Mouse (Mus musculus) bone marrow macrophage, adult 2 months (primary cell): ENCODE data around the gene Nob1.

Experiments used
- CTCF ChIP-seq: IDR thresholded peaks from 2 replicates; pipeline ENCODE4 v1.5.1; 2012; ENCODE audit warnings: low read depth, mild to moderate bottlenecking, low read length, moderate library complexity
- POLR2A ChIP-seq: IDR thresholded peaks from 2 replicates; pipeline ENCODE4 v1.6.1; 2012; ENCODE audit warnings: mild to moderate bottlenecking, low read depth, low read length, borderline replicate concordance

GRCm38 (mm10) chr8:107465332-107465990 is 40.6 kb upstream of the Nob1 start:
- TF ChIP-seq CTCF = no peak
- TF ChIP-seq POLR2A = no peak
